Mouse (Mus musculus): ENCODE data around the gene Ier3.
A peak's percentile ranks its signal among the peaks of the same experiment; 100 is the strongest.

Gene Ier3

GRCm38 (mm10) chr17:35822964-35823937 lies 1.8 kb downstream of the Ier3 start, which contains the start of gene Flot1:
TSS of gene Flot1 (plus strand) at chr17:35823230.
- TF ChIP-seq GATA4 (IDR thresholded peaks at IDR 0.05; ENCODE audit: insufficient replicate concordance, low read length) = no peak

DNA sequence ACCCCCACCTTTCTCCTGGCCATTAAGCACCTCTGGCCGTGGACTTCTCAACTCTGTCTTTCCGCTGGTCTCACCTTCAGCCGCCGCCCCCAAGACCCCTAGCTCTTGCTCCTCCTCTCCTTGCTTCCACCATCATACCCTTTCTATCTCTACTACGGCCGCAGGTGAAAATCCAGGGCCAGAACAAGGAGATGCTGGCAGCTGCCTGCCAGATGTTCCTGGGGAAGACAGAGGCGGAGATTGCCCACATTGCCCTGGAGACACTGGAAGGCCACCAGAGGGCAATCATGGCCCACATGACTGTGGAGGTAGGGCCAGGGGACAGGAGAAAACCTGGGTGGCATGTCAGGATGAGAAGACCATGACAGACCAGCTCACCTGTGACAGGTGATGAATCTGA lies 2.9 kb downstream of the Ier3 start:
- no peak for TF ChIP-seq GATA4 (IDR thresholded peaks at IDR 0.05; ENCODE audit: insufficient replicate concordance, low read length)

DNA sequence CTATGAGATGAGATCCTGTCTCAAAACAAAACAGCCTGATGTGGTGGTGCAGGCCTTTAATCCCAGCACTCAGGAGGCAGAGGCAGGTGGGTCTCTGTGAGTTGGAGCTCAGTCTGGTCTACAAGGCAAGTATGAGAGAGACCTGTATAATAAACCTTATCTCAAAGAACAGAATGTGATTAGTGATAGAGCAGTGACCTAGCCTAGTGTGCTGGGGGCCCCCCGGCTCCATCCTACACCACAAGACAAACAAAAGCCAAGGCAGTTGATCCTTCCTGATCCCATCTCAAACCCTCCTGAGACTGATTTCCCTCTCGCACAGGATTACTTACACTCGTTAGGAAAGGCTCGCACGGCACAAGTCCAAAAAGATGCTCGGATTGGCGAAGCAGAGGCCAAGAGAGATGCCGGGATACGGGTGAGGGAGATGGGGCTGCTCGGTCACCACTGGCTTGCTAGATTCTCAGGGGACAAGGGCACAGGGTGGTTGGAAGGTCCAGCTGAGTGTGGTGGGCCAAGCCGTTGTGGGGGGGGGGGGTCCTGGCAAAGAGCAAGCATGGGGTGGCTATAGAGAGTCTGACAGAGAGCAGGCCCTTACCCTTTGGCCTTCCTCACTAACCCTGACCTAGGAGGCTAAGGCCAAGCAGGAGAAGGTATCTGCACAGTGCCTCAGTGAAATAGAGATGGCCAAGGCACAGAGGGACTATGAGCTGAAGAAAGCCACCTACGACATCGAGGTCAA lies 3.8 kb downstream of the Ier3 start:
- TF ChIP-seq GATA4 (IDR thresholded peaks at IDR 0.05; ENCODE audit: insufficient replicate concordance, low read length) = no peak

GRCm38 (mm10) chr17:35829737-35830136 lies 8.3 kb downstream of the Ier3 start:
- no peak for TF ChIP-seq GATA4 (IDR thresholded peaks at IDR 0.05; ENCODE audit: insufficient replicate concordance, low read length)

GRCm38 (mm10) chr17:35832400-35833238 lies 11.1 kb downstream of the Ier3 start:
- no peak for TF ChIP-seq GATA4 (IDR thresholded peaks at IDR 0.05; ENCODE audit: insufficient replicate concordance, low read length)

- TF ChIP-seq GATA4 (IDR thresholded peaks at IDR 0.05; ENCODE audit: insufficient replicate concordance, low read length) = no peak
These were observed 11.8 kb downstream of the Ier3 start for GRCm38 (mm10) chr17:35833239-35833751.

GRCm38 (mm10) chr17:35833894-35834293 lies 12.4 kb downstream of the Ier3 start:
- no peak for TF ChIP-seq GATA4 (IDR thresholded peaks at IDR 0.05; ENCODE audit: insufficient replicate concordance, low read length)

DNA sequence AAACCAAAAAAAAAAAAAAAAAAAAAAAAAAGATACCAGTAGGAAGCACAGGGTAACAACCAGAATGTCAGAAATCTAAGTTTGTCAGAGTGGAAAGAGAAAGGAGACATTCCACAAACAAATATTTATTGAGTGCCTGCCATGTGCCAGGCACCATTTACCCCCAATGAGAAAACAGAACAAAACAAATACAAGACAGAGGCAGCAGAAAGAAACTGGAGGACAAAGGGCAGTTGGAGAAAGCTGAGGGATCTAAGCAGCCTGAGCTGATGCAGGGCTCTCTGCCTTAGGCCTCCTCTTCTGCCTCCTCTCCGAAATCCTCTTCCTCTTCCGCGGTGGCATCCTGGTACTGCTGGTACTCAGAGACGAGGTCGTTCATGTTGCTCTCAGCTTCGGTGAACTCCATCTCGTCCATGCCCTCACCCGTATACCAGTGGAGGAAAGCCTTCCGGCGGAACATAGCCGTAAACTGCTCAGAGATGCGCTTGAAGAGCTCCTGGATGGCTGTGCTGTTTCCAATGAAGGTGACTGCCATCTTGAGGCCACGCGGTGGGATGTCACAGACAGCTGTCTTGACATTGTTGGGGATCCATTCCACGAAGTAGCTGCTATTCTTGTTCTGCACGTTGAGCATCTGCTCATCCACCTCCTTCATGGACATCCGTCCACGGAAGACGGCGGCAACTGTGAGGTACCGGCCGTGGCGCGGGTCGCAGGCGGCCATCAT lies 13.4 kb downstream of the Ier3 start:
- no peak for TF ChIP-seq GATA4 (IDR thresholded peaks at IDR 0.05; ENCODE audit: insufficient replicate concordance, low read length)

- TF ChIP-seq GATA4 (IDR thresholded peaks at IDR 0.05; ENCODE audit: insufficient replicate concordance, low read length) = no peak
These were observed 14.1 kb downstream of the Ier3 start for GRCm38 (mm10) chr17:35835424-35836140.

DNA sequence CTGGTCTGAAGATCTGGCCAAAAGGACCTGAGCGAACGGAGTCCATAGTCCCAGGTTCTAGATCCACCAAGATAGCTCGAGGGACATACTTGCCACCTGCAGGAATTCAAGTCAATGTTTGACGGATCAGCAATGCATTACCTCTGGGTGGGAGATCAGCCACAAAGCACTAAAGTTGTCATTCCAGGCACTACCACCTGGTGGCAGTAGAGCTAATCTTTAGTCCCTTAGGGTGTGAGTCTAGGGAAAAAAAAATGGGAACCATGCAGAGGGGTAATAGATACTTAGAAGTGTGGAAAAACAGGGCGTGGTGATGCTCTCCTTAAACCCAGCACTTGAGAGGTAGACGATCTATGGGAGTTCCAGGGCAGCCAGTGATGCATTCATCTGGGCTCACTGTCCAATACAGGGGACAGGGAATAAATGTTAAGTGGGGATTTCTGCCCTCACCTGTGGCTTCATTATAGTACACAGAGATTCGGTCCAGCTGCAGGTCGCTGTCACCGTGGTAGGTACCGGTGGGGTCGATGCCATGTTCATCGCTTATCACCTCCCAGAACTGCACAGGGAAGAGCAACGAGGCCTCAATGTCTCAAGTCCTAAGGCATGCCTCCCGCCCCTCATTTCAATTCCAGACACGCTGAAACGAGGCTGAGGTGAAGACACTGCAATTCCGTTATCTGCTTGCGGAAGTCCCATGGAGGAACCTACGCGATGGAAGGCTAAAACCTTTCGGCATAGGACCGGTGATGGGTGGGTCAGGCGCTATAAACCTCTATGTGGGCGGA lies 14.9 kb downstream of the Ier3 start:
- no peak for TF ChIP-seq GATA4 (IDR thresholded peaks at IDR 0.05; ENCODE audit: insufficient replicate concordance, low read length)

GRCm38 (mm10) chr17:35836991-35837422 lies 15.5 kb downstream of the Ier3 start:
- TF ChIP-seq GATA4 (IDR thresholded peaks at IDR 0.05; ENCODE audit: insufficient replicate concordance, low read length) = no peak

DNA sequence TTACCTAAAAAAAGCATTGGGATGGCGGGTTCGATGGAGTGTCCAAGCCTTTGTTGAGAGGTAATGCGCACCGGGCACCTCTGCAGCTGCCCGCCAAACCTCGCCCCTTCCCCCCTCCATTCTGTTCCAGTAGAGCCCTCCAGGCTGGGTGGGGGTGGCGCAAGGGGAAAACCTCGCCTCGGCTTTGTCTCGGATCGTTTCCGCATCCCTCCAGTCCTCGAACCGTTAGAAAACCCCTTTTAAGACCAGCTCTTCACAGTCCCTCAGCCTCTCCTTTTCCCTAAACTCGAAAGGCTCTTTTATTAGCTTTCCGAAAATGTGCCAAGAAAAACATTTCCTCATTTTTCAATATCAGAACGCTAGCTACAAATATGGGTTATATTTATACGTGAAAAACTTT lies 16.0 kb downstream of the Ier3 start:
- no peak for TF ChIP-seq GATA4 (IDR thresholded peaks at IDR 0.05; ENCODE audit: insufficient replicate concordance, low read length)

DNA sequence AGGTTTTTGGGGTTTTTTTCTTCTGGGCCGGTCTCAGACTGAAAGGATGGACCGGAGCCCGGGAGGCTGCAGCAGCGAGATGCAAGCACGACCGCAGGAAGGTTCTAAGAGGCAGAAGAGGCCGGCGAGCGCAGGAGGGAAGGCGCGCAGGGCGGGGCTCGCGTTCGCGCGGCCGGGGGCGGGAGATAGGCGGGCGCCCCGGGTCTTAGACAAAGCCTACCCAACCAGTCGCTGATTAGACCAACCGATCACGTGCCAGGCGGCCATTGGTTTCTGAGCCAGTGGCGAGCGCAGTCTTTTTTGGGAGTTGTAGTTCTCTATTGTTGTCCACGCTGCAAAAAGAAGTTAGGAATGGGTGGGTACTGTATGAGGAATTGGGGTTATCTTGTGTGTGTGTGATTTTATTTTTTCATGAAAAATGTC lies 16.6 kb downstream of the Ier3 start, which contains the start of gene Tubb5:
Gene Tubb5, minus strand, starts transcription at position 185 of the 423 bp plus-strand sequence.
- peak; percentile 86; the same call in 1 of the 2 replicates for TF ChIP-seq GATA4 (IDR thresholded peaks at IDR 0.05; ENCODE audit: insufficient replicate concordance, low read length)

Measured in liver, adult (tissue).